Mouse (Mus musculus): ENCODE data around the gene Col4a6.
A peak's percentile ranks its signal among the peaks of the same experiment; 100 is the strongest.

The Col4a6 gene

GRCm38 (mm10) chrX:141236564-141237333 is 237.1 kb downstream of the Col4a6 start:
- DNase-seq, result no peak

DNA sequence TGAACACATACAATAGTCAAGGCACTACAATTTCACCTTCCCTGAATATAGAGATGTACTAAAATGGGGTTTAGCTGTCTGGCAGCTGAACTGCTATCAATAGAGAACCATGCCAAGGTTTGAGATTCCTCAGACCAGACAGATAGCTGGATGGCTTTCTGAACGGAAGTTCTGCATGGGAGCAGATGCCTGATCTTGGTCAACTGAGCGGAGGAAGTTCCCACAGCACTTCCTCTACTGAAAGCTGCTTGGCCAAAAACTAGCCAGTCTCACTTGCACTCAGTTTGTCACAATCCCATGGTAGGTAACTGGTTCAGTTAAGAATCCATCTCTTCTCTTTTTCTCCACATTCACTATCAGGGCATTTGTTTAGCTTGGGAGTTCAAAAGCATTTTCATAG is 245.7 kb downstream of the Col4a6 start:
- no peak for DNase-seq

DNA sequence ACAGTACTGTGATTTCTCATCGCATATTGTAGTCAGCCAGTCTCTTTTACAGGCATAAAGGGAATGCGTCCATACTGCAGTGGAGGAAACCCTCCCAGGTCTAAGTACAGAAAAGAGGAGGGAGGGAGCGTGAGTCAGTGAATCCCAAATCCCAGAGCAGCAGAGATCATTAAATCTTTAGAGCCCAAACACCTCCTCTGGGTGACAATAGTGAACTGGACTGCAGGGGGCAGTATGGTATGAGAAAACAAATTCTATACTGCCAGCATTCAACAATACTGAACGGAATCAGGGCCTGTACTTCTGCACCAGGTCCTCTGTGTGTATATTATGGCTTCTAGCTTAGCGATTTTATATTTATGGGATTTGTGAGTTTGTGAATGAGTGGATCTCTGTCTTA is 261.1 kb downstream of the Col4a6 start:
- peak; percentile 7 for DNase-seq

DNA sequence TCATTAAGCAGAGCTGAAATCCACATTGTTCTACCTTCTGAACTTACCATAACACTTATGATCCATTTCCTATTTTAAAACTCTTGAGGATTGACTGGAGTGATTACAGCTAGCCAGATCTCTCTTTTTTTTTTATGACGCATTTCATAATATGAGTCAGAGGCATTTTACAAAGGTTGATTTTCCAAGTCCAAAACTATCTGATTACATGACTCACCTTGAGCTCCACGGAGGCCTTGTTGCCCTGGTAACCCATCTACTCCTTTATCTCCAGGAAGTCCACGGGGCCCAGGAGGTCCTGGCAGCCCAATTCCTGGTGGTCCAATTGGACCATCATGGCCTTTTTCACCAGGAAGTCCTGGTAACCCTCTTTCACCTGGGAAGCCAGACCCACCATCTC is 274.9 kb downstream of the Col4a6 start:
- DNase-seq, result no peak

GRCm38 (mm10) chrX:141195036-141195435 is 278.8 kb downstream of the Col4a6 start:
- DNase-seq, result no peak

DNA sequence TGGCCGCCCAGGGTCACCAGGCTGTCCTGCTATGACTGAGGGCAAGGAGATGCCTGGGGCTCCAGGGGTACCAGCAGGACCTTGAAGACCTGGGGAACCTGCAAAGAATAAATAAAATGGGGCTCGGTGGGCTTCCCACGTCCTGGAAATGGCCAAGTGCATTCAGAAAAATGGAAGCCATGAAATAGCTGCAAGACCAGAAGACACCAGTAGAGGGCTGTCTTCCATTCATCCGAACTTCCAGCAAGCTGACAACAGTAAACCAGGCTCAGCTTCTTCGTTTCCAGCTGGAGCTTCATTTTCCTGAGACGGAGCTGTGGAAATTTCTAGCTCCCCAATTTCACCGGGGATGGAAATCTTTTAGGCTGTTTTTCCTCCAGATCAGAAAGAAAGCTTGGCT is 298.5 kb downstream of the Col4a6 start:
- peak; percentile 6 for DNase-seq

- no peak for DNase-seq
Measured at GRCm38 (mm10) chrX:141165067-141165466, 308.8 kb downstream of the Col4a6 start.

- DNase-seq, result no peak
Measured at GRCm38 (mm10) chrX:141160371-141160770, 313.5 kb downstream of the Col4a6 start.

- no peak for DNase-seq
Measured at GRCm38 (mm10) chrX:141158160-141158559, 315.7 kb downstream of the Col4a6 start.

- DNase-seq, result no peak
Measured at GRCm38 (mm10) chrX:141157626-141158025, 316.2 kb downstream of the Col4a6 start.

- no peak for DNase-seq
Measured at GRCm38 (mm10) chrX:141156696-141157095, 317.2 kb downstream of the Col4a6 start.

DNA sequence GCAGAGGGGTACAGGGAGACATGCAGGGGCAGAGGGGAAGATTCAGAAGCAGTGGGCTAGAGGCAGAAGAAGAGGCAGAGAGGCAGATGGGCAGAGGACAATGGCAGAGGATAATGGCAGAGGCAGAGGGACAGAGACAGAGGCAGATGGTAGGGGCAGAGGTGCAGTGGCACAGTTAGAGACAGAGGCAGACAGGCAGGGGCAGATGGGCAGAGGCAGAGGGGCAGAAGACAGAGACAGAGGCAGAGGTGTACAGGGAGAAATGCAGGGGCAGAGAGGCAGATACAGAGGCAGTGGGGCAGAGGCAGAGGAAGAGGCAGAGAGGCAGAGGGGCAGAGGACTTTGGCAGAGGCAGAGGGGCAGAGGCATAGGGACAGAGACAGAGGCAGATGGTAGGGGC is 322.7 kb downstream of the Col4a6 start:
- DNase-seq, result no peak

GRCm38 (mm10) chrX:141150290-141150689 is 323.6 kb downstream of the Col4a6 start:
- no peak for DNase-seq

DNA sequence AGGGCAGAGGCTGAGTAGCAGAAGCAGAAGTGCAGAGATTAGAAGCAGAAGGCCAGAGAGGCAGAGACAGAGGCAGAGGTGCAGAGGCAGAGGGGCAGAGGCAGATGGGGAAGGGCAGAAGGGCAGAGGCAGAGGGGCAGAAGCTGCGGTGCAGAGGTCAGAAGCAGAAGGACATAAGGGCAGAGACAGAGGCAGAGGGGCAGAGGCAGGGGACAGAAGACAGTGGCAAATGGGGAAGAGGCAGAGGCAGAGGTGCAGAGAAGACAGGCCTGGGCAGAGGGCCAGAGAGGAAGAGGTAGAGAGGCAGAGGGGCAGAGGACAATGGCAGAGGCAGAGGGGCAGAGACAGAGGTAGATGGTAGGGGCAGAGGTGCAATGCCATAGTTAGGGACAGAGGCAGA is 324.2 kb downstream of the Col4a6 start:
- DNase-seq, result no peak
